Mouse (Mus musculus) forebrain, postnatal 0 days (tissue): ENCODE data around the gene Crocc2. TPM values are rescaled to one million over a fixed set of nuclear protein-coding genes. Genes with fewer than 3 reads are reported as not detected.

Experiments used
- ATAC-seq: fragments of 200-750 bp; cut with Nextera tagmentation; 2 replicates; pipeline ENCODE4 v1.8.0; 2017; ENCODE audit warnings: mild to moderate bottlenecking, moderate library complexity
- DNase-seq: peaks from one replicate; pipeline ENCODE4 v3.0.0-alpha.2; 2015
- H3K27ac ChIP-seq: fragments of 300-500 bp; sonication (generic); 2 replicates; pipeline ENCODE4 v1.5.1; 2014; ENCODE audit warnings: low read depth, mild to moderate bottlenecking, antibody characterized with exemption, low read length, moderate library complexity, mixed read lengths
- H3K27me3 ChIP-seq: fragments of 300-500 bp; sonication (generic); 2 replicates; pipeline ENCODE4 v1.6.1; 2014; ENCODE audit warnings: mild to moderate bottlenecking, low read length, mixed read lengths; ENCODE audit not compliant: insufficient read depth
- H3K36me3 ChIP-seq: fragments of 300-500 bp; sonication (generic); 2 replicates; pipeline ENCODE4 v1.6.1; 2014; ENCODE audit warnings: mild to moderate bottlenecking, moderate library complexity; ENCODE audit not compliant: insufficient read depth
- H3K4me1 ChIP-seq: fragments of 300-500 bp; sonication (generic); 2 replicates; pipeline ENCODE4 v1.6.1; 2014; ENCODE audit warnings: antibody characterized with exemption; ENCODE audit not compliant: insufficient read depth
- H3K4me2 ChIP-seq: fragments of 300-500 bp; sonication (generic); 2 replicates; pipeline ENCODE4 v1.6.1; 2014; ENCODE audit warnings: low read depth, mild to moderate bottlenecking, moderate library complexity
- H3K4me3 ChIP-seq: fragments of 300-500 bp; sonication (generic); 2 replicates; pipeline ENCODE4 v1.5.1; 2014; ENCODE audit warnings: low read depth, low read length, mixed read lengths
- H3K9ac ChIP-seq: fragments of 300-500 bp; sonication (generic); 2 replicates; pipeline ENCODE4 v1.6.1; 2014; ENCODE audit warnings: mild to moderate bottlenecking
- H3K9me3 ChIP-seq: fragments of 300-500 bp; sonication (generic); 2 replicates; pipeline ENCODE4 v1.6.1; 2016; ENCODE audit warnings: low read length
- CTCF ChIP-seq: sonication (generic); IDR thresholded peaks from 2 replicates; pipeline ENCODE4 v1.5.1; 2016; ENCODE audit warnings: antibody characterized with exemption, control low read depth, low read depth
- WGBS: fragments of 180-500 bp; shearing (Covaris S2); extraction: QIAGEN DNeasy Blood & Tissue Kit; methylation state at CpG from one replicate; pipeline ENCODE4 v1.1.7; 2014; 5-methylcytosine and 5-hydroxymethylcytosine counted together
- polyA plus RNA-seq: library from polyadenylated mRNA; unstranded; fragments of >200 nt; fragmentation: Nextera tagmentation; extraction: Ambion mirVana; gene quantifications from 2 replicates; pipeline ENCODE4 v1.2.1, GENCODE M21; 2015
- total RNA-seq: library from RNA; depleted of rRNA; stranded (reverse); fragments of >200 nt; gene quantifications from 2 replicates; pipeline ENCODE4 v1.2.3, GENCODE M21; 2014

Gene Crocc2
- total and polyA plus RNA-seq, 2 experiments from 2014 or later: 0.92 to 2.7 TPM

- no peaks in the 10 kb centered on the region for H3K36me3 ChIP-seq
- no peak overlapping the region for H3K4me2 ChIP-seq
- ATAC-seq (peak; percentile 14; the same call in 1 of the 2 replicates), DNase-seq (no peak)
- no peaks in the 10 kb centered on the region for H3K4me1 ChIP-seq
- no peaks in the 10 kb centered on the region for H3K27me3 ChIP-seq
- no peak overlapping the region for H3K9ac ChIP-seq
- no peak overlapping the region for H3K4me3 ChIP-seq
- H3K9me3 ChIP-seq: no peaks in the 10 kb centered on the region
- TF ChIP-seq CTCF: no peak
- 62% methylated on average over 9 of the region's 9 CpGs for WGBS
- H3K27ac ChIP-seq: no peak overlapping the region
Observed at GRCm38 (mm10) chr1:93216839-93217497, 48.4 kb downstream of the Crocc2 start.

GRCm38 (mm10) chr1:93217530-93217929, 49.0 kb downstream of the Crocc2 start:
- DNase-seq (no peak), ATAC-seq (no peak)
- no peak overlapping the region for H3K4me3 ChIP-seq
- no peak overlapping the region for H3K9ac ChIP-seq
- H3K36me3 ChIP-seq: no peaks in the 10 kb centered on the region
- TF ChIP-seq CTCF: no peak
- no peaks in the 10 kb centered on the region for H3K4me1 ChIP-seq
- H3K27me3 ChIP-seq: no peaks in the 10 kb centered on the region
- no peak overlapping the region for H3K4me2 ChIP-seq
- 54% methylated on average over 7 of the region's 7 CpGs for WGBS
- H3K27ac ChIP-seq: no peak overlapping the region
- H3K9me3 ChIP-seq: no peaks in the 10 kb centered on the region

- Histone ChIP-seq H3K9ac (no peak overlapping the region), H3K9me3 (no peaks in the 10 kb centered on the region), H3K4me2 (no peak overlapping the region), H3K36me3 (no peaks in the 10 kb centered on the region), H3K27me3 (no peaks in the 10 kb centered on the region), H3K4me3 (no peak overlapping the region), H3K4me1 (no peaks in the 10 kb centered on the region), H3K27ac (no peak overlapping the region)
- no peak for DNase-seq
- ATAC-seq: peak; percentile 77
- 51% methylated on average over 7 of the region's 7 CpGs for WGBS
- no peak for TF ChIP-seq CTCF
Observed at GRCm38 (mm10) chr1:93220776-93221175, 52.3 kb downstream of the Crocc2 start.

GRCm38 (mm10) chr1:93223972-93224371, 55.4 kb downstream of the Crocc2 start:
- H3K27me3 ChIP-seq: no peaks in the 10 kb centered on the region
- DNase-seq (no peak), ATAC-seq (no peak)

GRCm38 (mm10) chr1:93225226-93225625, 56.7 kb downstream of the Crocc2 start:
- DNase-seq (no peak), ATAC-seq (no peak)
- no peak for TF ChIP-seq CTCF
- Histone ChIP-seq H3K4me2 (no peak overlapping the region), H3K9ac (no peak overlapping the region), H3K4me3 (no peak overlapping the region), H3K4me1 (no peaks in the 10 kb centered on the region), H3K27me3 (no peaks in the 10 kb centered on the region), H3K9me3 (no peaks in the 10 kb centered on the region), H3K27ac (no peak overlapping the region), H3K36me3 (no peaks in the 10 kb centered on the region)
- WGBS: 43% methylated on average over 4 of the region's 4 CpGs

More at GRCm38 (mm10) chr1:93223972-93224371, 55.4 kb downstream of the Crocc2 start:
- peak; percentile 59 for TF ChIP-seq CTCF
- H3K9me3 ChIP-seq: no peaks in the 10 kb centered on the region
- no peak overlapping the region for H3K27ac ChIP-seq
- H3K36me3 ChIP-seq: no peaks in the 10 kb centered on the region
- no peak overlapping the region for H3K4me3 ChIP-seq
- no peak overlapping the region for H3K4me2 ChIP-seq
- no peaks in the 10 kb centered on the region for H3K4me1 ChIP-seq
- WGBS: 11% methylated on average over 18 of the region's 18 CpGs
- no peak overlapping the region for H3K9ac ChIP-seq

GRCm38 (mm10) chr1:93225731-93226520, 57.4 kb downstream of the Crocc2 start:
- no peaks in the 10 kb centered on the region for H3K27me3 ChIP-seq
- H3K4me2 ChIP-seq: no peak overlapping the region
- H3K4me1 ChIP-seq: no peaks in the 10 kb centered on the region
- H3K9me3 ChIP-seq: no peaks in the 10 kb centered on the region
- ATAC-seq (no peak), DNase-seq (no peak)
- no peaks in the 10 kb centered on the region for H3K36me3 ChIP-seq
- no peak overlapping the region for H3K4me3 ChIP-seq
- 81% methylated on average over 5 of the region's 5 CpGs for WGBS
- no peak for TF ChIP-seq CTCF
- no peak overlapping the region for H3K9ac ChIP-seq
- H3K27ac ChIP-seq: no peak overlapping the region

GRCm38 (mm10) chr1:93227303-93227975, 58.9 kb downstream of the Crocc2 start:
- peak; percentile 80 for ATAC-seq
- no peak overlapping the region for H3K27ac ChIP-seq
- WGBS: 58% methylated on average over 7 of the region's 7 CpGs
- H3K9me3 ChIP-seq: no peaks in the 10 kb centered on the region
- DNase-seq: peak; percentile 42
- no peak overlapping the region for H3K9ac ChIP-seq
- no peaks in the 10 kb centered on the region for H3K27me3 ChIP-seq
- H3K4me1 ChIP-seq: no peaks in the 10 kb centered on the region
- TF ChIP-seq CTCF: no peak
- no peak overlapping the region for H3K4me3 ChIP-seq
- H3K4me2 ChIP-seq: no peak overlapping the region
- H3K36me3 ChIP-seq: no peaks in the 10 kb centered on the region
